Mouse (Mus musculus): ENCODE data around the gene H6pd. TPM values are rescaled to one million over a fixed set of nuclear protein-coding genes. Genes with fewer than 3 reads are reported as not detected.

H6pd gene
- total and polyA plus RNA-seq, 2 experiments from 2014 or later: 3.2 to 12.6 TPM

- H3K27ac ChIP-seq (ENCODE audit: low read depth, low read length): no peak overlapping the region
- H3K27me3 ChIP-seq (ENCODE audit: insufficient read depth, low read length): no peaks in the 10 kb centered on the region; the same call in 1 of the 2 replicates
- H3K4me2 ChIP-seq (ENCODE audit: low read depth, low read length, poor library complexity, severe bottlenecking): peak overlapping the region; percentile 46
- TF ChIP-seq CTCF (IDR thresholded peaks at IDR 0.05): no peak
- no peaks in the 10 kb centered on the region for H3K9me3 ChIP-seq (ENCODE audit: low read length)
- DNase-seq (ENCODE audit: low spot score) (no peak), ATAC-seq (ENCODE audit: low FRiP score) (no peak)
- WGBS: 67% methylated on average over 6 of the region's 6 CpGs
- no peaks in the 10 kb centered on the region for H3K36me3 ChIP-seq (ENCODE audit: insufficient read depth, low read length)
- peak overlapping the region; percentile 33; the same call in 1 of the 2 replicates for H3K9ac ChIP-seq (replicated peaks; ENCODE audit: low read length, poor library complexity, severe bottlenecking)
- no peak overlapping the region; the same call in 1 of the 2 replicates for H3K4me3 ChIP-seq (ENCODE audit: low read depth, low read length)
- H3K4me1 ChIP-seq (ENCODE audit: insufficient read depth, low read length): peaks cover 6% of the 10 kb centered on the region; the same call in 1 of the 2 replicates
Measured at GRCm38 (mm10) chr4:149988301-149988700, 20.5 kb downstream of the H6pd start.

- Histone ChIP-seq H3K27ac (ENCODE audit: low read depth, low read length) (no peak overlapping the region), H3K27me3 (ENCODE audit: insufficient read depth, low read length) (no peaks in the 10 kb centered on the region; the same call in 1 of the 2 replicates), H3K4me2 (ENCODE audit: low read depth, low read length, poor library complexity, severe bottlenecking) (no peak overlapping the region), H3K4me3 (ENCODE audit: low read depth, low read length) (no peak overlapping the region), H3K9ac (replicated peaks; ENCODE audit: low read length, poor library complexity, severe bottlenecking) (no peak overlapping the region), H3K9me3 (ENCODE audit: low read length) (no peaks in the 10 kb centered on the region), H3K4me1 (ENCODE audit: insufficient read depth, low read length) (peaks cover 6% of the 10 kb centered on the region; the same call in 1 of the 2 replicates), H3K36me3 (ENCODE audit: insufficient read depth, low read length) (peaks cover 6% of the 10 kb centered on the region)
- DNase-seq (ENCODE audit: low spot score) (no peak), ATAC-seq (ENCODE audit: low FRiP score) (no peak)
- WGBS: 80% methylated on average over 10 of the region's 10 CpGs
- TF ChIP-seq CTCF (IDR thresholded peaks at IDR 0.05): no peak
Measured at GRCm38 (mm10) chr4:149986671-149987417, 22.0 kb downstream of the H6pd start.

GRCm38 (mm10) chr4:149983921-149984645, 24.7 kb downstream of the H6pd start:
- Histone ChIP-seq H3K4me3 (ENCODE audit: low read depth, low read length) (no peak overlapping the region), H3K27me3 (ENCODE audit: insufficient read depth, low read length) (no peaks in the 10 kb centered on the region), H3K36me3 (ENCODE audit: insufficient read depth, low read length) (peaks cover 9% of the 10 kb centered on the region), H3K4me2 (ENCODE audit: low read depth, low read length, poor library complexity, severe bottlenecking) (no peak overlapping the region), H3K9ac (replicated peaks; ENCODE audit: low read length, poor library complexity, severe bottlenecking) (no peak overlapping the region), H3K27ac (ENCODE audit: low read depth, low read length) (no peak overlapping the region), H3K4me1 (ENCODE audit: insufficient read depth, low read length) (no peaks in the 10 kb centered on the region), H3K9me3 (ENCODE audit: low read length) (no peaks in the 10 kb centered on the region)
- WGBS: 92% methylated on average over 23 of the region's 23 CpGs
- no peak for ATAC-seq (ENCODE audit: low FRiP score)
- no peak for TF ChIP-seq CTCF (IDR thresholded peaks at IDR 0.05)
- no peak for DNase-seq (ENCODE audit: low spot score)

GRCm38 (mm10) chr4:149982154-149982553, 26.7 kb downstream of the H6pd start:
- Histone ChIP-seq H3K9ac (replicated peaks; ENCODE audit: low read length, poor library complexity, severe bottlenecking) (no peak overlapping the region), H3K4me1 (ENCODE audit: insufficient read depth, low read length) (0 out of 2 replicates have a peak, but pooled peaks cover 6% of the 10 kb centered on the region), H3K9me3 (ENCODE audit: low read length) (no peaks in the 10 kb centered on the region), H3K27ac (ENCODE audit: low read depth, low read length) (no peak overlapping the region), H3K4me3 (ENCODE audit: low read depth, low read length) (no peak overlapping the region), H3K36me3 (ENCODE audit: insufficient read depth, low read length) (peaks cover 9% of the 10 kb centered on the region), H3K4me2 (ENCODE audit: low read depth, low read length, poor library complexity, severe bottlenecking) (no peak overlapping the region), H3K27me3 (ENCODE audit: insufficient read depth, low read length) (no peaks in the 10 kb centered on the region)
- ATAC-seq (ENCODE audit: low FRiP score): no peak
- 82% methylated on average over 15 of the region's 15 CpGs for WGBS
- DNase-seq (ENCODE audit: low spot score): no peak
- no peak for TF ChIP-seq CTCF (IDR thresholded peaks at IDR 0.05)

GRCm38 (mm10) chr4:149979819-149980308, 29.0 kb downstream of the H6pd start:
- WGBS: 3% methylated on average over 12 of the region's 12 CpGs
- no peak overlapping the region for H3K27ac ChIP-seq (ENCODE audit: low read depth, low read length)
- DNase-seq (ENCODE audit: low spot score) (peak; percentile 87), ATAC-seq (ENCODE audit: low FRiP score) (no peak)
- H3K9ac ChIP-seq (replicated peaks; ENCODE audit: low read length, poor library complexity, severe bottlenecking): 0 out of 2 replicates have a peak overlapping the region, but pooled peaks have one; percentile 19
- no peak overlapping the region for H3K4me3 ChIP-seq (ENCODE audit: low read depth, low read length)
- peaks cover 9% of the 10 kb centered on the region for H3K36me3 ChIP-seq (ENCODE audit: insufficient read depth, low read length)
- H3K27me3 ChIP-seq (ENCODE audit: insufficient read depth, low read length): no peaks in the 10 kb centered on the region
- peak overlapping the region; percentile 36; the same call in 1 of the 2 replicates for H3K4me2 ChIP-seq (ENCODE audit: low read depth, low read length, poor library complexity, severe bottlenecking)
- H3K9me3 ChIP-seq (ENCODE audit: low read length): no peaks in the 10 kb centered on the region
- peak; percentile 93 for TF ChIP-seq CTCF (IDR thresholded peaks at IDR 0.05)
- H3K4me1 ChIP-seq (ENCODE audit: insufficient read depth, low read length): 0 out of 2 replicates have a peak, but pooled peaks cover 6% of the 10 kb centered on the region
